Mouse (Mus musculus) lung, postnatal 0 days (tissue): ENCODE data around the gene Ahnak. TPM values are rescaled to one million over a fixed set of nuclear protein-coding genes. Genes with fewer than 3 reads are reported as not detected.

Source experiments
- ATAC-seq: fragments of 200-750 bp; cut with Nextera tagmentation; 2 replicates; pipeline ENCODE4 v1.8.0; 2017; ENCODE audit warnings: moderate library complexity
- DNase-seq: peaks from one replicate; pipeline ENCODE4 v3.0.0-alpha.2; 2016; ENCODE audit warnings: low spot score
- H3K27ac ChIP-seq: fragments of 300-500 bp; sonication (generic); 2 replicates; pipeline ENCODE4 v1.5.1; 2014; ENCODE audit warnings: antibody characterized with exemption, mild to moderate bottlenecking, low read length, mixed read lengths
- H3K27me3 ChIP-seq: fragments of 300-500 bp; sonication (generic); replicated peaks from 2 replicates; pipeline ENCODE4 v1.6.1; 2014; ENCODE audit warnings: low read length, mixed read lengths; ENCODE audit not compliant: insufficient read depth
- H3K36me3 ChIP-seq: fragments of 300-500 bp; sonication (generic); 2 replicates; pipeline ENCODE4 v1.6.1; 2014; ENCODE audit warnings: low read length, mixed read lengths; ENCODE audit not compliant: insufficient read depth
- H3K4me1 ChIP-seq: fragments of 300-500 bp; sonication (generic); 2 replicates; pipeline ENCODE4 v1.6.1; 2014; ENCODE audit warnings: antibody characterized with exemption, low read depth, low read length, mixed read lengths; ENCODE audit not compliant: insufficient read depth
- H3K4me2 ChIP-seq: fragments of 300-500 bp; sonication (generic); replicated peaks from 2 replicates; pipeline ENCODE4 v1.6.1; 2014; ENCODE audit warnings: low read depth, mild to moderate bottlenecking, low read length, moderate library complexity, mixed read lengths
- H3K4me3 ChIP-seq: fragments of 300-500 bp; sonication (generic); 2 replicates; pipeline ENCODE4 v1.5.1; 2014; ENCODE audit warnings: low read depth, low read length
- H3K9ac ChIP-seq: fragments of 300-500 bp; sonication (generic); replicated peaks from 2 replicates; pipeline ENCODE4 v1.6.1; 2014; ENCODE audit warnings: low read depth, mild to moderate bottlenecking
- H3K9me3 ChIP-seq: fragments of 300-500 bp; sonication (generic); 2 replicates; pipeline ENCODE4 v1.6.1; 2016; ENCODE audit warnings: low read length, mixed read lengths
- CTCF ChIP-seq: IDR thresholded peaks from 2 replicates; pipeline ENCODE4 v1.5.1; 2016; ENCODE audit warnings: antibody characterized with exemption, mild to moderate bottlenecking
- EP300 ChIP-seq: IDR thresholded peaks from 2 replicates; pipeline ENCODE4 v1.6.1; 2016; ENCODE audit warnings: antibody characterized with exemption, mild to moderate bottlenecking, control low read depth
- WGBS: fragments of 180-500 bp; shearing (Covaris S2); extraction: QIAGEN DNeasy Blood & Tissue Kit; methylation state at CpG from one replicate; pipeline ENCODE4 v1.1.7; 2014; 5-methylcytosine and 5-hydroxymethylcytosine counted together
- polyA plus RNA-seq: library from polyadenylated mRNA; unstranded; fragments of >200 nt; fragmentation: Nextera tagmentation; extraction: Ambion mirVana; gene quantifications from 2 replicates; pipeline ENCODE4 v1.2.1, GENCODE M21; 2015

The Ahnak gene
- polyA plus RNA-seq, 1 experiment from 2014 or later: 151 TPM

- Histone ChIP-seq H3K9ac (peak overlapping the region; percentile 99), H3K9me3 (no peaks in the 10 kb centered on the region), H3K4me2 (peak overlapping the region; percentile 75), H3K27me3 (no peaks in the 10 kb centered on the region), H3K27ac (peak overlapping the region; percentile 99; the same call in 1 of the 2 replicates), H3K4me3 (peak overlapping the region; percentile 93), H3K36me3 (peaks cover 12% of the 10 kb centered on the region), H3K4me1 (peaks cover 18% of the 10 kb centered on the region; the same call in 1 of the 2 replicates)
- TF ChIP-seq EP300: no peak
- no peak for TF ChIP-seq CTCF
- ATAC-seq (no peak), DNase-seq (peak; percentile 17)
- 43% methylated on average over 2 of the region's 2 CpGs for WGBS
Observed at GRCm38 (mm10) chr19:8943047-8943446, 46.0 kb upstream of the Ahnak start.

- Histone ChIP-seq H3K27me3 (no peaks in the 10 kb centered on the region), H3K36me3 (peaks cover 20% of the 10 kb centered on the region), H3K27ac (peak overlapping the region; percentile 64), H3K4me1 (peaks cover 18% of the 10 kb centered on the region; the same call in 1 of the 2 replicates), H3K4me2 (peak overlapping the region; percentile 75), H3K4me3 (no peak overlapping the region), H3K9ac (no peak overlapping the region), H3K9me3 (no peaks in the 10 kb centered on the region)
- 15% methylated on average over 5 of the region's 5 CpGs for WGBS
- DNase-seq (peak; percentile 14), ATAC-seq (no peak)
- TF ChIP-seq EP300 (no peak), CTCF (no peak)
Observed at GRCm38 (mm10) chr19:8944062-8944461, 45.0 kb upstream of the Ahnak start.

GRCm38 (mm10) chr19:8944750-8945149 lies 44.3 kb upstream of the Ahnak start:
- Histone ChIP-seq H3K9ac (no peak overlapping the region; the same call in 1 of the 2 replicates), H3K27me3 (no peaks in the 10 kb centered on the region), H3K27ac (peak overlapping the region; percentile 64; the same call in 1 of the 2 replicates), H3K36me3 (peaks cover 20% of the 10 kb centered on the region), H3K4me2 (peak overlapping the region; percentile 44), H3K4me1 (peaks cover 18% of the 10 kb centered on the region; the same call in 1 of the 2 replicates), H3K9me3 (no peaks in the 10 kb centered on the region), H3K4me3 (0 out of 2 replicates have a peak overlapping the region, but pooled peaks have one; percentile 8)
- ATAC-seq (peak; percentile 20; the same call in 1 of the 2 replicates), DNase-seq (peak; percentile 92)
- 16% methylated on average over 5 of the region's 5 CpGs for WGBS
- no peak for TF ChIP-seq CTCF
- TF ChIP-seq EP300: no peak

- 54% methylated on average over 6 of the region's 6 CpGs for WGBS
- Histone ChIP-seq H3K4me1 (peaks cover 18% of the 10 kb centered on the region; the same call in 1 of the 2 replicates), H3K4me3 (0 out of 2 replicates have a peak overlapping the region, but pooled peaks have one; percentile 8), H3K27me3 (no peaks in the 10 kb centered on the region), H3K9me3 (no peaks in the 10 kb centered on the region), H3K9ac (no peak overlapping the region; the same call in 1 of the 2 replicates), H3K27ac (peak overlapping the region; percentile 64; the same call in 1 of the 2 replicates), H3K36me3 (peaks cover 20% of the 10 kb centered on the region), H3K4me2 (peak overlapping the region; percentile 44)
- DNase-seq (peak; percentile 81), ATAC-seq (peak; percentile 12; the same call in 1 of the 2 replicates)
- peak; percentile 32; the same call in 1 of the 2 replicates for TF ChIP-seq CTCF
- no peak for TF ChIP-seq EP300
Observed at GRCm38 (mm10) chr19:8945251-8945650, 43.8 kb upstream of the Ahnak start.

DNA sequence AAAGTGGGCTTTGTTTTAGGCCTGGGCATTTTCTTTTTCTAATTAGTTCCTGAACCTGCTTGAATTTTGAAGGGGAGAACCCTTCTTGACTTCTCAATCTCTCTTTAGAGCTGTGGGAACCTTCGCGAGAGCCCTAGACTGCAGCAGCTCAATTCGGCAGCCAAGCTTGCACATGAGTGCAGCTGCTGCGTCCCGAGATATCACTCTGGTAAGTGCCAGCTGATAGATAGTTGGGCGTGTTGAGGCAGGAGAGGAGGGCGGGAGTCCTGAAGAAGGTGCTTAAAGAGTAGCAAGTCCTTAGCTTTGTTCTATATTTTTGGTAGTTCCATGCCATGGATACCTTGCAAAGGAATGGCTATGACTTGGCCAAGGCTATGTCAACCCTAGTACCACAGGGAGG lies 42.2 kb upstream of the Ahnak start:
- no peak overlapping the region for H3K4me3 ChIP-seq
- ATAC-seq: no peak
- no peaks in the 10 kb centered on the region for H3K27me3 ChIP-seq
- H3K9ac ChIP-seq: no peak overlapping the region
- no peak overlapping the region for H3K4me2 ChIP-seq
- peaks cover 12% of the 10 kb centered on the region; the same call in 1 of the 2 replicates for H3K4me1 ChIP-seq
- H3K9me3 ChIP-seq: no peaks in the 10 kb centered on the region
- TF ChIP-seq EP300: no peak
- TF ChIP-seq CTCF: no peak
- no peak overlapping the region for H3K27ac ChIP-seq
- peaks cover 25% of the 10 kb centered on the region for H3K36me3 ChIP-seq
- no peak for DNase-seq
- 79% methylated on average over 7 of the region's 7 CpGs for WGBS

DNA sequence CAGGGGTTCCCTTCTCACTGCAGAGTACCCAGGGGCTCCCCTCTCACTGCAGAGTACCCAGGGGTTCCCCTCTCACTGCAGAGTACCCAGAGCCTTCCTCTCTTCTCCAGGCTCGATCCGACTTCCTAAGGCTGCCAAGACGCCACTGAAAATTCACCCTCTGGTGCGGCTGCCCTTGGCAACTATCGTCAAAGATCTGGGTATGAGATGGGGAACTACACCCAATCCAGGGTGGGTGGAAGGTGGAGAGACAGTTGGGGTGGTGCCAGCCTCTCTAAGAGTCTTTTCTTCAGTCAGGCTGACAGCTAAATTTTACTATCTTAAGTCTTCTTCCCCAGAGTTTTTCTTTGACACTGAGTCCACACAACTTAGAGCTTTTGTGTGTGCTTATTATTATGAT lies 38.9 kb upstream of the Ahnak start:
- H3K4me3 ChIP-seq: no peak overlapping the region
- 86% methylated on average over 5 of the region's 5 CpGs for WGBS
- H3K36me3 ChIP-seq: peaks cover 25% of the 10 kb centered on the region
- H3K4me2 ChIP-seq: no peak overlapping the region
- H3K9me3 ChIP-seq: no peaks in the 10 kb centered on the region
- H3K9ac ChIP-seq: no peak overlapping the region
- H3K27me3 ChIP-seq: no peaks in the 10 kb centered on the region
- H3K4me1 ChIP-seq: peaks cover 10% of the 10 kb centered on the region; the same call in 1 of the 2 replicates
- DNase-seq: no peak
- H3K27ac ChIP-seq: no peak overlapping the region
- ATAC-seq: no peak
- TF ChIP-seq CTCF: no peak
